Mouse (Mus musculus) left cerebral cortex, postnatal 36 days (tissue): ENCODE data around the gene Rapgef6. TPM values are rescaled to one million over a fixed set of nuclear protein-coding genes. Genes with fewer than 3 reads are reported as not detected.
"Not testable (repeated sequence)": the region's sequence is repeated elsewhere in the genome, so short reads cannot be mapped to it uniquely, and the experiment has no call there.

Experiments used
- DNase-seq, 2 experiments: peaks; one replicate each; pipeline ENCODE4 v3.0.0; 2021 to 2022; ENCODE audit warnings: low spot score in 2 of 2, mixed read lengths in 1 of 2
- intact Hi-C: fragments of 180-260 bp; cut with DNase I; formaldehyde crosslinking; loops from one replicate; pipeline ENCODE4 v1.15.1; 2025
- total RNA-seq, 2 experiments: library from RNA; stranded (reverse); gene quantifications; 2 replicates each; pipeline ENCODE4 v1.2.3; 2021

Gene Rapgef6
- total RNA-seq, 2 experiments from 2014 or later = 28.7 to 38.7 TPM

DNA sequence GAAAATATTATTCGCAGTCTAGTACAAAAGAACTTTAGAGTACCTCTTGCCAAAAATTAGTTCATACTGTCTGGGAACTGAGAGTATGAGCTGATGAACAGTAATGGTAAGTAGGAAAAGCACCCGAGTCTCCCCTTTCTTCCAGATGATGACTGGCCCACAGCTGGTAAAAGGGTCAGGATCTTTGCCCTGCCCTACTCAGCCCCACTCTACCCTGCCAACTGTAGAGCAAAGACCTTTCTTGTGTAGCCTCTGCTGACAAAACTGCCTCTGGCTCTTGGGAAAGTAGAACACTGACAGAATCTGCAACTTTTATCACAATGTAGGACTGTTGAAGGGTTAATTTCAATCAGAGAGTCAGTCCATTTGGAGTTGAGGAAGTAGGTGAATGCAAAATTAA, 32.3 kb downstream of the Rapgef6 start:
- intact Hi-C loops = no loop called here
- DNase-seq = no peak

- intact Hi-C loops = no loop called here
- DNase-seq = no peak
Measured at GRCm38 (mm10) chr11:54562761-54563160, 40.1 kb downstream of the Rapgef6 start.

- intact Hi-C loops = no loop called here
- DNase-seq = no peak
Measured at GRCm38 (mm10) chr11:54567959-54568358, 45.3 kb downstream of the Rapgef6 start.

GRCm38 (mm10) chr11:54574741-54575140, 52.1 kb downstream of the Rapgef6 start:
- intact Hi-C loops = no loop called here

GRCm38 (mm10) chr11:54592585-54592984, 69.9 kb downstream of the Rapgef6 start:
- DNase-seq = no peak
- intact Hi-C loops = no loop called here

More at GRCm38 (mm10) chr11:54574741-54575140, 52.1 kb downstream of the Rapgef6 start:
- no peak for DNase-seq

- no peak for DNase-seq
- intact Hi-C loops = no loop called here
Measured at GRCm38 (mm10) chr11:54594049-54594448, 71.4 kb downstream of the Rapgef6 start.

GRCm38 (mm10) chr11:54595053-54595452, 72.4 kb downstream of the Rapgef6 start:
- intact Hi-C loops = no loop called here
- peak; percentile 21 to 38 for DNase-seq

- DNase-seq = peak; percentile 5 to 18
- intact Hi-C loops = no loop called here
Measured at GRCm38 (mm10) chr11:54595905-54596555, 73.4 kb downstream of the Rapgef6 start.

- intact Hi-C loops = no loop called here
- DNase-seq = peak in 1 of 2 experiments; percentile 18
Measured at GRCm38 (mm10) chr11:54597902-54598447, 75.3 kb downstream of the Rapgef6 start.

DNA sequence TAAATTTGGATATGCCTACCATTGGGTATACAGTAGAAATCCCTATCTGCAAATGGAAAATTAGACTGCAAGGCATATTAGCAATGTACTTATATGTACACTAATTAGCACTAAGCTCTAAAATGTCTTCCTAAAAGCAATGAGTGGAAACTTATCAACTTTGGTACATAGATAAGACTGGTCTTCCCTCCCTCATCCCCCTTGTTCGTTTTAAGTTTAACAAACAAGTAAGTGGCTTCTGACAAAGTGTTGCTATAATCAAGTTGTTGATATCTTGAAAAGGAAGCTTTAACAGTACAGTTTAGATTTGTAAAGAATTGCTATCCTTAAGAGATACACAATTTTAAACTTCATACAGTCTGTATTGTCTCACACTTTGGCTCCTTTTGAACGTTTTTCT, 78.5 kb downstream of the Rapgef6 start:
- intact Hi-C loops = no loop called here
- DNase-seq = no peak

- intact Hi-C loops, DNase-seq: not testable (repeated sequence)
Measured at GRCm38 (mm10) chr11:54602764-54603163, 80.1 kb downstream of the Rapgef6 start.

DNA sequence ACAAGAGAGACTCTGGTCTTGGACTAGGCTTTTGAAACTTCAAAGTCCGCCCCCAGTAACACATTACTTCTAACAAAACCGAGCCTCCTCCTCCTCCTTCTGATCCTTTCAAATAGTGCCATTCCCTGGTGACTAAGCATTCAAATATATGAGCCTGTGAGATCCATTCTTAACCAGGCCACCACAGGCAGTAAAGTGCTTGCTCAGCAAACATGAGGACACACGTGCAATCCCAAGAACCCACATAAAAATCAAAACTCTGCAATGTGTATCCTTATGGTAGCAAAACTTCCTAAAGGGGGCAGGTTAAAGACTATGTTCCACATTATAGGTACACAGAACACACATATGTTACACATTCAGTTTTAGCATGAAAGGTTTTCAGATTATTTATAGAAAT, 81.8 kb downstream of the Rapgef6 start:
- DNase-seq = no peak
- intact Hi-C loops = no loop called here

DNA sequence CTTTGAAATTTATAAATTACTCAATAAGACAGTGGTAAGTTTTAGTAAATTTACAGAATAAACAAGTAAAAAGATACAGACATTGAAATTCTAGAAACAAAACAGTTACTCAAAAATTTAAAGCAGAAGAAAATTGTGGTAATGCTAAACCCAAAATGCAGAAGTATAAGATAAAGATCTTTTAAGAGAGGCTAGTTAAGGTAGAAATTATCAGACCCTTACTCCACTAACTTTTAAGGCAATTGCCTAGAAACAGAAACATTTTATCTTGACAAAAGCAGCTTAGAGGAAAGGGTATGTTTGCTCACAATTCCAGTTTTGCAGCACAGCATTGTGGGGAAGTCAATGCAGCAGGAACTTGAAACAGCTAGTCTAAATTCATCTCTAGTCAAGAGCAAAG, 91.0 kb downstream of the Rapgef6 start:
- DNase-seq = no peak
- intact Hi-C loops = no loop called here

DNA sequence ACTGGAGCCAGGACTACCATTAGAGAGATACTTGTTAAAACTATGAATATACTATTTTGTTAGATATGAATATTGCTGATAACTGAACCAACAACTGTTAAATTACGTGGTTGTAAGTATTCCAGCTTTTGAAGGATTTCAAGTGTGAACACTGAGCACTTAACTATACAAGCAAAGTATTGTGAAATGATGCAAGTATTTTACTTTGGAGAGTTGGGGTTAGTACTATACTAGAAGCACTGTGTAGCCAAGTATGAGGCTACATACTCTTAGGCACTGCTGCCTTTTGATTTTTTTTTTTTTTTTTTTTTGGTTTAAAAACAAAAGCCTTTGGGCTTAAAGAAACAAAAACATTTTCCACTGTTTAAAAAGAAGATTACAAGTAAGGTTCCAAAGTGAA, 91.9 kb downstream of the Rapgef6 start:
- intact Hi-C loops = no loop called here
- DNase-seq = no peak

DNA sequence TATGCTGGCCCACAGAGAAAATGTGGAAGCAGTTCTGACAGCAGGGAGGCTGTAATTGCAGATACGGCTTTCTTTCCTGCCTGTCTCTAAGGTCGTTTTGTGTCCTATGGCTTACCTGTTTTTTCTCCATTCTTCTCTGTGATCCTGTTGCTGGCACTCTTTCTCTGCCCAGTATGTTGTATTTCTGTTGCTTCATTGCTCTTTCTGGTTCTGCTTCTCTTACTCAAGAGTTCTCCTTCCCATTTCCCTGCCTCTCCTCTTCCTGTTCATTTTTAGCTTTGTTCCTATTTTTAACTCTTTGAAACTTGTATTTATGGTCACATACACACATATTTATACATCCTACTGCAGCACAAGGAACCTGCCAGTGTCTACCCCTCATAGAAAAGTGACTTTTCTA, 96.2 kb downstream of the Rapgef6 start:
- no peak for DNase-seq
- intact Hi-C loops = no loop called here

GRCm38 (mm10) chr11:54621725-54622124, 99.1 kb downstream of the Rapgef6 start:
- no peak for DNase-seq
- intact Hi-C loops = no loop called here

GRCm38 (mm10) chr11:54626905-54627304, 104.3 kb downstream of the Rapgef6 start:
- intact Hi-C loops = no loop called here
- no peak for DNase-seq

GRCm38 (mm10) chr11:54646420-54646819, 123.8 kb downstream of the Rapgef6 start:
- intact Hi-C loops = no loop called here
- no peak for DNase-seq

GRCm38 (mm10) chr11:54648573-54648972, 125.9 kb downstream of the Rapgef6 start:
- no peak for DNase-seq
- intact Hi-C loops = no loop called here

- intact Hi-C loops = no loop called here
- DNase-seq = no peak
Measured at GRCm38 (mm10) chr11:54655420-54655819, 132.8 kb downstream of the Rapgef6 start.

DNA sequence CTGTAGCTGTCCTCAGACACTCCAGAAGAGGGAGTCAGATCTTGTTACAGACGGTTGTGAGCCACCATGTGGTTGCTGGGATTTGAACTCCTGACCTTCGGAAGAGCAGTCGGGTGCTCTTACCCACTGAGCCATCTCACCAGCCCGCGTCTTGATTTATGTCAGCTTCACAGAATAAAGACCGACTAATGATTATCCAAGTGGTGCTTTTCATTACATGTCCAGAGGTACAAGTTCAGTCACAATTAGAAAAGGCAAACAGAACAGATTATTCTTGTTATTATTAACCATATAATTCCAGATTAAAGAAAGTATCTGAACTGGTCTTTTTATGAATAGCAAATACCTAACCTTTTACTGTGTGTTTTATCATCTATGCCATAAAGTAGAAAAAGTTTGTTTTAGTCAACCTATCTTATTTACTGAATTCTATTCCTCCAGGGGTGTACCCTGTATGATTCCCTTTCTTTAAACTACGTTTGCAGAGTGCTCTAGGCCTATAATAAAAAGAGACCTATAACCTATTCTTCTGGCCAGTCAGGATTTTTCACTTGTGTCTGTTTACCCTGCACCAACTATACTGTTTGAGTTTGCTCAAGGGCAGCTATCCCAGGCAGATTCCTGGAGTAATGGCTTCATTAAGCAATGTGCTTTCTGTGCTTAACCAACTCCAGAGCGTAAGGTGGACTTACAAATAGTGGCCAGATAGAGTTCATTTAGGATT, 151.1 kb downstream of the Rapgef6 start:
- intact Hi-C loops = no loop called here
- DNase-seq = no peak
